Mouse (Mus musculus): Measurements from ENCODE around the gene Slc15a2. TPM values are rescaled to one million over a fixed set of nuclear protein-coding genes. Genes with fewer than 3 reads are reported as not detected.
A peak's percentile ranks its signal among the peaks of the same experiment; 100 is the strongest.

Gene Slc15a2
- 10.7 and 11.8 TPM in 2 replicates for polyA plus RNA-seq (2015; fragmentation: Nextera tagmentation; extraction: Ambion mirVana)

DNA sequence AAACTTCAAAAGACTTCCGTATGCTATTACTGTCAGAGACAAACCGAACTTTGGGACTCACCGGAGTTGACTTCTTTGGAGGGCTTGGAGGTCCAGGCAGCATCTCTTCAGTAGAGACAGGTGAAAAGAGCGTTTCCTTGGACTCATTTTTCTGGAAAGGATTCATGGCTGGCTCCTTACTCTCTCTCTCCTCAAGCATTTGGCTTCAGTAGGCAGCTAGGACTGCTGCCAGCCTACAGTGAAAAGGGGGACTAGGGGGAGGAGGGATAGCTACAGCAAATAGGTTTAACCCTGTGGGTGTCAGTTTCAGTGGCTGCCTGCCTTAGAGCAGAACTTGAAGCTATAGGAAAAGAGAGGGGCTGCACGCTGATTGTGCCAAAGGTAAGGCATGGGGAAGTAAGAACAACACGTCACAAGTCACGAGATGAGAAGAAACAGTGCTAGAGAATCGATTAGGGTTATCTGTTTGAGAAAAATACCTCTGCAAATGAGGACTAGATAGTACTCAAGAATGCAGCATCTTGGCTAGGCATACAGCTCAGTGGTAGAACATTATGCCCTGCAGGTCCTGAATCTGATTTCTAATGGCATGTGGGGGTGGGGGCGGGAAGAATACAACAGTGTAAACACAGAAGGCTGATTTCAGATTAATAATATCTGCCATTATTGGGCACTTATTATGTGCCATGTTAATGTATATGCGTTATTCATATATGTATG lies at the start of gene Slc15a2:
Gene Slc15a2 (minus strand): TSS at position 369 of the 720 bp plus-strand sequence.
- peak within 1 kb of the TSS; percentile 15; the same call in 1 of the 2 replicates for H3K4me2 ChIP-seq
- peak within 1 kb of the TSS; percentile 12 for H3K4me3 ChIP-seq
- peak; percentile 75 for ATAC-seq (ENCODE audit: low FRiP score)
- no peaks in the 10 kb centered on the region for H3K9me3 ChIP-seq
- H3K4me1 ChIP-seq (replicated peaks): no peaks in the 10 kb centered on the region
- H3K9ac ChIP-seq: 0 out of 2 replicates have a peak within 1 kb of the TSS, but pooled peaks have one; percentile 49
- H3K27ac ChIP-seq: peak within 1 kb of the TSS; percentile 53
- no peaks in the 10 kb centered on the region for H3K27me3 ChIP-seq
- no peaks in the 10 kb centered on the region for H3K36me3 ChIP-seq
- WGBS: 76% methylated on average over 10 of the region's 10 CpGs

DNA sequence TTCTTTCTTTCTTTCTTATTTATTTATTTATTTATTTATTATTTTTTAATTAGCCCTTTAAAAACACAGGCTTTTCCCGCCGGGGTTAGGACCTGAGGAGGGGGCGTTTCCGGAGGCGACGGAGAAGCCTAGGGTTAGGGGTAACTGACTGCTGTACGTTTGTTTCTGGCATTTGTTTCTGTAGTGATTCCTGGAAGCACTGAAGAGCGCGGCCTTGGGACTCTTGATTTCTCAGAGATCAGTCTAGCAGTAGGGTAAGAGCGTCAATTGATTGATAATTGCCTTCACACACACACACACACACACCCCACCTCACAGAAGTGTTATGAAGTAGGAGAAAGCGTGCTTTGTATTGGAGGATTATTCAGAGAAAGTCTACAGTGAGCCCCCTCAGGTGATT lies 44.1 kb upstream of the Slc15a2 start:
- Histone ChIP-seq H3K4me1 (replicated peaks) (peaks cover 9% of the 10 kb centered on the region), H3K4me2 (peak overlapping the region; percentile 78), H3K27me3 (peaks cover 10% of the 10 kb centered on the region), H3K9me3 (no peaks in the 10 kb centered on the region), H3K27ac (peak overlapping the region; percentile 76), H3K9ac (peak overlapping the region; percentile 85), H3K4me3 (peak overlapping the region; percentile 89), H3K36me3 (no peaks in the 10 kb centered on the region)
- ATAC-seq (ENCODE audit: low FRiP score): peak; percentile 33
- 4% methylated on average over 11 of the region's 11 CpGs for WGBS

DNA sequence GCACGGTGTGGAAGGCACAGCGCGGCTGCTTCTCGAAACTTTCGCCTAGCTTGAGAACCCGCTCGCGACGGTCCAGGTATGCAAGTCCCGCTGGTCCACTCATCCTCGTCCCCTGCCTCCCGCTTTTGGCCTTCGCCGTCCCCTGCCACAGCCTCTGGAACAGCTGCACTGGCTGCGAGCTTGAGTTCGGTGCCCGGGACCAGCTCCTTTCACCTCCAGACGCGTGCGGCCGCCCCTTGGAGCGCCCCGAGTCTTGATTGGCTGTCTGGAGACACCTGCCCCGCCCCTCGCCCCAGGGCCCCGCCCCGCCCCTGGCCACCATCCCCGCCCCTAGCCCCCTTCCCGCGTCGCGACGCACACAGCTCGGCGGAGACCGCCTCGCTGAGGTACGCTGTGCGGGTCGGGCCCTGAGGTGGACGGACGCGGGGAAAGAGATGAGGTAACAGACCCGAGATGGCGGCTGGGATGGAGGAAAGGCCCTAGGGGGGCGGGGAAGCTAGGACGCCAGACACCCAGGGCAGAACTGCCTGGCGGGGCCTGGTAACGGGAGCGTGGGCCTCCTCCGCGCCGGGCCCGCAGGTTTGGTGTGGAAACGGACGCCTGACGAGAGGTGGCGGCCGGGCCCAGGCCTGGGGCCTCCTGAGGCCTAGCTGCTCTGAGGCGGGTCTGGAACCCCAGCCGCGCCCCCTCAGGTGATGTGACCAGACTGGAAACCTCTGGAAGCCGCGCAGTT lies 43.5 kb upstream of the Slc15a2 start, which contains the start of gene Iqcb1:
Gene Iqcb1 (plus strand): TSS at position 332 of the 733 bp plus-strand sequence.
- peak; percentile 99 for ATAC-seq (ENCODE audit: low FRiP score)
- Histone ChIP-seq H3K36me3 (no peaks in the 10 kb centered on the region), H3K27me3 (peaks cover 10% of the 10 kb centered on the region), H3K9me3 (no peaks in the 10 kb centered on the region), H3K4me1 (replicated peaks) (peaks cover 9% of the 10 kb centered on the region), H3K27ac (peak within 1 kb of the TSS; percentile 76), H3K4me3 (peak within 1 kb of the TSS; percentile 89), H3K4me2 (peak within 1 kb of the TSS; percentile 78), H3K9ac (peak within 1 kb of the TSS; percentile 85)
- WGBS: 0% methylated on average over 64 of the region's 64 CpGs

DNA sequence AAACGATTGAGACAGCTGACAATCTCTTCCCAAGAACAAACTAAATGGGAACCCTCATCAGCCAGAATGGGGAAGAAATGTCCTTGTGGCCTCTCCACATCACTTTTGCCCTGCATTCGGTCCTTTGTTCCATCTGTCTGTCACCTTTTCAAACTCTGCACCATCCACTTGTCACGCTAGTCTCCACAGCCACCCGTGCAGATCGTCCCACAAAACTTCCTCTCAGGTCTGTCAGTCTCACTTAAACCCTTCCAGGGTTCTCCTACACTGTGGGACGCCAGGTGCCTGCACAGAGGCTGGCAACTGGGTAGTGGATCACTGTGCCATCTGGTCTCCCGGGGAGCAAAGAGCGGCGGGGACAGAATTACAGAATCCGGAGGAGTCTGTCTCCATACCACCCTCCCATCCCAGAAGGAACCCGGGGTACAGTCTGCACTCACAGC lies 42.9 kb upstream of the Slc15a2 start:
- H3K4me2 ChIP-seq: peak overlapping the region; percentile 78
- no peak overlapping the region for H3K27ac ChIP-seq
- peaks cover 10% of the 10 kb centered on the region for H3K27me3 ChIP-seq
- H3K9me3 ChIP-seq: no peaks in the 10 kb centered on the region
- H3K36me3 ChIP-seq: no peaks in the 10 kb centered on the region
- peaks cover 9% of the 10 kb centered on the region for H3K4me1 ChIP-seq (replicated peaks)
- 6% methylated on average over 11 of the region's 11 CpGs for WGBS
- ATAC-seq (ENCODE audit: low FRiP score): no peak
- peak overlapping the region; percentile 59 for H3K9ac ChIP-seq
- H3K4me3 ChIP-seq: peak overlapping the region; percentile 89

DNA sequence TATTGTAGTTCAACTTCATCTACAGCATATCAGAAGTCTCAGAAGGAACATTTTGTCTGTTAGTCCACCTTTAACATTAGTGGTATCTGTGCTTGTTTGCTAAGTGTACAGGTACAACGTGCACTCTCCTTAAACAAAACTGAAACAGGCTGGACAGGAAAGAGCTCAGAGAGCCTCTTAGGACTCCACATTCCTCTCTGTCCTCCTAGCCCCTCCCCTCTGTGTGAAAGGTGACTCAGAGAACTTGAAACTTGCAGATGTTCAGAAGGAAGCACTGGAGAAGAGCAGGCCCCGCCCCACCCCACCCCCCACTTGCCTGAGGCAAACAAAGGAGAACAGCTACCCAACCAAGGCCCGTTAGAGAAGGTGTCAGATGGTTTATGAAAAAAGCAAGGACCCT lies 36.7 kb upstream of the Slc15a2 start:
- H3K9me3 ChIP-seq: no peaks in the 10 kb centered on the region
- no peaks in the 10 kb centered on the region for H3K36me3 ChIP-seq
- no peak for ATAC-seq (ENCODE audit: low FRiP score)
- WGBS: 9% methylated on average over 3 of the region's 3 CpGs
- no peaks in the 10 kb centered on the region for H3K4me1 ChIP-seq (replicated peaks)
- H3K27ac ChIP-seq: no peak overlapping the region
- no peak overlapping the region for H3K9ac ChIP-seq
- H3K27me3 ChIP-seq: peaks cover 5% of the 10 kb centered on the region; the same call in 1 of the 2 replicates
- no peak overlapping the region for H3K4me3 ChIP-seq
- no peak overlapping the region for H3K4me2 ChIP-seq

DNA sequence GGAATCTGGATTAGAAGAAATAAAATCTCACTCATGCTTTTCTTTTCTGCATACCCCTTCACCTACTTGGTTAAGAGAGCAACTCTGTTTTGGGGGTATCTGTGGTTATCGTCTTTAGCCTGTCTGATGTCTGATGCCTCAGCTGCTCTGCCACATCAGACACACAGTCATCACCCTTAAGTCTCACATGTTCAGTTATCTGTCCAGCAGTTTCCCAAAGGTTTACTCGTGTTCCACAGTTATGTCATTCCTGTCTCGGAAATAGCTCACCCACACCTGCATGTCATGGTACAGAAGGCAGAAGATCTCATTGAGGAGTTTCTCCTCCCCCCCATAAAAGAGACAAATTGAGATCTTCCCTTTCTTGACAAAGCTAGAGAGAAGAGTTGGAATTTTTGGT lies 36.0 kb upstream of the Slc15a2 start:
- Histone ChIP-seq H3K4me3 (no peak overlapping the region), H3K4me1 (replicated peaks) (no peaks in the 10 kb centered on the region), H3K27me3 (no peaks in the 10 kb centered on the region), H3K9me3 (no peaks in the 10 kb centered on the region), H3K4me2 (no peak overlapping the region), H3K9ac (no peak overlapping the region), H3K36me3 (no peaks in the 10 kb centered on the region), H3K27ac (no peak overlapping the region)
- 86% methylated on average over 3 of the region's 3 CpGs for WGBS
- ATAC-seq (ENCODE audit: low FRiP score): no peak

DNA sequence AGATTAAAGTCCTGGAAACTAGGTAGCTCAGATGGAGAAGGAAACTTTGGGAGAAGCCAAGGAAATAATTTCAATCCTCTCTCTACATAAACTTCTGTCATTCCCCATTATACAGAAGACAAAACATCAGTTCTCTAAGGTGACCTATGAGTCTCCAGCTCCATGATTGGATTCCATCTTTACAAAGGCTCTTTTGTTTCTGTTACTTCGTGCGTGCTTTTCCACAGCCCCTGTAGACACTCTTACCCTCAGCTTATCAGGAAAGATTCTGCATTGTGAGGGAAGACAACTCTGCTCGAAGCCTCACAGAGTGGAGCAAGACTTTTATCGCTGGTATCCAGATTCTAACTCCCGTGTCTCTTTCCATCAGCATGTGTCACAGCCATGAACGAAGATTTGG lies 35.3 kb upstream of the Slc15a2 start:
- no peaks in the 10 kb centered on the region for H3K9me3 ChIP-seq
- H3K36me3 ChIP-seq: no peaks in the 10 kb centered on the region
- H3K4me3 ChIP-seq: no peak overlapping the region
- WGBS: 64% methylated on average over 6 of the region's 6 CpGs
- H3K27ac ChIP-seq: no peak overlapping the region
- no peak overlapping the region for H3K4me2 ChIP-seq
- H3K9ac ChIP-seq: no peak overlapping the region
- H3K4me1 ChIP-seq (replicated peaks): no peaks in the 10 kb centered on the region
- H3K27me3 ChIP-seq: no peaks in the 10 kb centered on the region
- no peak for ATAC-seq (ENCODE audit: low FRiP score)

DNA sequence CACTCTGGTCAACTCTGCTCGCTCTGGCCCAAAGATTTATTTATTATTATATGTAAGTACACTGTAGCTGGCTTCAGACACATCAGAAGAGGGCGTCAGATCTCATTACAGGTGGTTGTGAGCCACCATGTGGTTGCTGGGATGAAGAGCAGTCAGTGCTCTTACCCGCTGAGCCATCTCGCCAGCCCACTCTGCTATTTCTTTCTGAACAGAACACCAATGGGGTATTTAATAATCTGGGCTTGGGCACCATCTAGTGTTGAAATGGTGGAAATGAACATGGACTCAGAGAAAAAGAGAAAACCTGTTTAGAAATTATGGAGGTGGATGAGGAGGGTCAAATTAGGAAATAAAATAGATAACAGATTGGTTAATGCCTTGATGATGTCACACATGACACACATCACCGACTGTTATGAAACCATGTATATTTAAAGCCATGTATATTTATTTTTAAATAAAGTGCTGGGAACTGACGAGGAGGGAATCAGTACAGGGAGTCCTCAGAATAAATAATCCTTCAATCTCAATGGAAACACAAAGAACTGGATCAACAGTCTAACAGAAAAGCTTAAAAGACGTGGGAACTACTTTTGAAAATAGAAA lies 32.7 kb upstream of the Slc15a2 start:
- Histone ChIP-seq H3K4me3 (no peak overlapping the region), H3K9me3 (no peaks in the 10 kb centered on the region), H3K27me3 (no peaks in the 10 kb centered on the region), H3K4me2 (no peak overlapping the region), H3K9ac (no peak overlapping the region), H3K4me1 (replicated peaks) (no peaks in the 10 kb centered on the region), H3K27ac (no peak overlapping the region), H3K36me3 (no peaks in the 10 kb centered on the region)
- 21% methylated on average over 7 of the region's 7 CpGs for WGBS
- ATAC-seq (ENCODE audit: low FRiP score): peak; percentile 96

DNA sequence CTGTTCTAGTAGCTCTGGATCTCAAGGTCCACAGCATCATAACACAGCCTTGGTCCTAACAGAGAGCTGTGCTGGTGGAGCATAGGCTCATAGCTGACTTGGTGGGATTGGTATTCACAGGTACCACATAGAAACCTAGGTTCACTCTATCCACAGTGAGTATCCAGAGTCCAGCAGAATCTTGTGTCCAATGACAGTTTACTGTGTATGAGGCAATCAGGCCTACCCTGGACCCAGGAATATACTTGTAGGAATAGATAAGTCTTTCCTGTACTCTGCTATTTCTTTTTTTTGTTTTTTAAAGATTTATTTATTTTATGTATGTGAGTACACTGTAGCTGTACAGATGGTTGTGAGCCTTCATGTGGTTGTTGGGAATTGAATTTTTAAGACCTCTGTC lies 32.2 kb upstream of the Slc15a2 start:
- ATAC-seq (ENCODE audit: low FRiP score): peak; percentile 65
- H3K27ac ChIP-seq: no peak overlapping the region
- H3K27me3 ChIP-seq: no peaks in the 10 kb centered on the region
- H3K4me3 ChIP-seq: no peak overlapping the region
- H3K9me3 ChIP-seq: no peaks in the 10 kb centered on the region
- no peaks in the 10 kb centered on the region for H3K36me3 ChIP-seq
- no peak overlapping the region for H3K4me2 ChIP-seq
- no peak overlapping the region for H3K9ac ChIP-seq
- H3K4me1 ChIP-seq (replicated peaks): no peaks in the 10 kb centered on the region

DNA sequence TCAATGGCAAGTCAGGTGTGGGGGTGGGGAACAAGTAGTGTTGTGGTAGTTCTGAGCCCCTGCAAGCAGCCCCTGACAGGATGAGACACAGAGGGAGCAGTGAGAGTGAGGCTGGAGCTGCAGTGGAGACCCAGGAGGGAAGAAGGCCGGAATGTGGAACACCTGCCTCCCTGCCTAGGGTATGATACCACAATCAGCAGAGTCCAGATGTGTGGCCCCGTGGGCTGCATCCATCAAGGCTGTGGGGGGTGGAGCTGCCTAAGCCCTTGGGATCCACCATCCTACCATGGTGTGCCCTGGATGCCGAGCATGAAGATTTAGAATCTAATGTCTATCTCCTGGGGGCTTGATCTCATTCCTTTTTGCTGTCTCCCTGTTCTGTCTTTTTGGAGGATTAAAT lies 28.9 kb upstream of the Slc15a2 start:
- Histone ChIP-seq H3K4me3 (no peak overlapping the region), H3K27ac (no peak overlapping the region), H3K9ac (no peak overlapping the region), H3K27me3 (no peaks in the 10 kb centered on the region), H3K4me2 (no peak overlapping the region), H3K9me3 (no peaks in the 10 kb centered on the region), H3K4me1 (replicated peaks) (no peaks in the 10 kb centered on the region), H3K36me3 (no peaks in the 10 kb centered on the region)
- 71% methylated on average over 3 of the region's 3 CpGs for WGBS
- ATAC-seq (ENCODE audit: low FRiP score): no peak

DNA sequence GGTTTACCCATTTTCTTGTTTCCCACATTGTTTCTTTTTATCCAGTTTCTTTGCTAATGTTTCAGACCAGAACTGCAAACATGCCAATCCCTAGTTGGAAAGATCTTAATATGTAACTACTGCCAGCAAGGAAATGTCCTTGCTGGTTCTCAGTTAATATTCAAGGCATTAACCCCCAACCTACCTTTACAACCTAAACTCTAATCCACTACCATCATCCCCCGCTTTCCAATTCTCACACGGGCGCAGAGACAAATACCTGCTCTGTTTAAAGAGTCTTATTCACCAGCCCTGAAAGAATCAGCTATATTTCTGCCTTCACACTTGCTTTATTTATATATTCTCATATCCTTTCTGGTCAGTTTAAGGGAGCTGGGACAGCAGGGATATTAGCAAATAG lies 23.9 kb upstream of the Slc15a2 start:
- no peaks in the 10 kb centered on the region for H3K4me1 ChIP-seq (replicated peaks)
- no peaks in the 10 kb centered on the region for H3K36me3 ChIP-seq
- no peak overlapping the region for H3K4me2 ChIP-seq
- H3K27me3 ChIP-seq: no peaks in the 10 kb centered on the region
- H3K4me3 ChIP-seq: no peak overlapping the region
- 94% methylated on average over 3 of the region's 3 CpGs for WGBS
- no peak overlapping the region for H3K27ac ChIP-seq
- H3K9me3 ChIP-seq: no peaks in the 10 kb centered on the region
- no peak for ATAC-seq (ENCODE audit: low FRiP score)
- no peak overlapping the region for H3K9ac ChIP-seq

DNA sequence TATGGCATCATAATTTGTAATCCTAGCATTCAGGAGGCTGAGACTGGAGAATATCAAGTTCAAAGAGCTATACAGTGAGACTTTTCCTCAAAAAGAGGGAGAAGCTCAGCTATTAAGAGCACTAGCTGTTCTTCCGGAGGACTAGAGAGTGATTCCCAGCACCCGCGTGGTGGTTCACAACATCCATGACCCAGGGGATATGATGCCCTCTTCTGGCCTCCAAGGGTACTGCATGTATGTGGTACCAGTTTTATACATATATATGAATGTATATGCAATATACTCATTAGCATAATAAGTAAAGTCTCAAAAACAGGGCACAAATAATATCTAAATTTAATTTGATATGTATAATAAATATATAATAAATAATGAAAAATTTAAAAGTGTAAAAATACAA lies 17.6 kb upstream of the Slc15a2 start:
- H3K4me3 ChIP-seq: no peak overlapping the region
- no peak overlapping the region for H3K27ac ChIP-seq
- ATAC-seq (ENCODE audit: low FRiP score): no peak
- no peaks in the 10 kb centered on the region for H3K9me3 ChIP-seq
- H3K4me2 ChIP-seq: no peak overlapping the region
- H3K36me3 ChIP-seq: no peaks in the 10 kb centered on the region
- no peaks in the 10 kb centered on the region for H3K4me1 ChIP-seq (replicated peaks)
- no peak overlapping the region for H3K9ac ChIP-seq
- 89% methylated on average over 3 of the region's 3 CpGs for WGBS
- no peaks in the 10 kb centered on the region for H3K27me3 ChIP-seq
